Comparison of ENCODE assay signal across 9 mouse cellular contexts in genomic region chr1:154103597-154103923, GRCm38 (mm10).
DNase-seq lines count a peak whose midpoint lies in the region; ATAC-seq and TF ChIP-seq lines count a peak whose summit lies in the region.
"Had no signal": no experiment of that assay in that cellular context is flagged by ENCODE, and none has a peak within 500 bp of the region (broad histone marks: within the 10 kb centered on the region; RNA-seq: fewer than 3 reads in every experiment).

No protein-coding gene starts in this region.

- no peak overlapping the region for H3K4me3 ChIP-seq in hindbrain, embryonic 13.5 days
- H3K4me3 ChIP-seq in hindbrain, embryonic 12.5 days, result no peak overlapping the region
- H3K4me3 ChIP-seq in cortical plate, adult 2 months (ENCODE audit: insufficient read depth, low read length), result no peak overlapping the region
- H3K4me3 ChIP-seq in olfactory bulb, adult 2 months (ENCODE audit: insufficient read depth, low read depth, low read length), result no peak overlapping the region
- H3K4me3 ChIP-seq: liver, embryonic 13.5 days had no signal

- no peak for TF ChIP-seq CTCF in cortical plate, adult 2 months (IDR thresholded peaks at IDR 0.05; ENCODE audit: extremely low read depth, insufficient read depth, low read length)
- no peak for TF ChIP-seq CTCF in olfactory bulb, adult 2 months (IDR thresholded peaks at IDR 0.05; ENCODE audit: insufficient read depth, low read depth, low read length)

- peak; percentile 16 for DNase-seq in lung, postnatal 25 days (ENCODE audit: low spot score)
- no peak for DNase-seq in lung, postnatal 10 days
- no peak for DNase-seq in left cerebral cortex, adult 9 months (ENCODE audit: low spot score in 2 of 2)
- DNase-seq: liver, embryonic 13.5 days; thymus, adult 18-20 months had no signal

- peaks cover 18% of the 10 kb centered on the region for H3K4me1 ChIP-seq in hindbrain, embryonic 13.5 days (replicated peaks)
- H3K4me1 ChIP-seq in hindbrain, embryonic 12.5 days, result peaks cover 6% of the 10 kb centered on the region
- H3K4me1 ChIP-seq in cortical plate, adult 2 months (ENCODE audit: control insufficient read depth, insufficient read depth, low read length), result no peaks in the 10 kb centered on the region
- peaks cover 5% of the 10 kb centered on the region; the same call in 1 of the 2 replicates for H3K4me1 ChIP-seq in olfactory bulb, adult 2 months (ENCODE audit: control insufficient read depth, insufficient read depth, low read length)
- H3K4me1 ChIP-seq: liver, embryonic 13.5 days had no signal

- H3K4me2 ChIP-seq in hindbrain, embryonic 13.5 days, result no peak overlapping the region
- no peak overlapping the region for H3K4me2 ChIP-seq in hindbrain, embryonic 12.5 days (replicated peaks)
- H3K4me2 ChIP-seq: liver, embryonic 13.5 days had no signal

- no peaks in the 10 kb centered on the region for H3K36me3 ChIP-seq in hindbrain, embryonic 13.5 days
- H3K36me3 ChIP-seq in hindbrain, embryonic 12.5 days, result no peaks in the 10 kb centered on the region
- H3K36me3 ChIP-seq: liver, embryonic 13.5 days had no signal

- no peak for TF ChIP-seq POLR2A in cortical plate, adult 2 months (IDR thresholded peaks at IDR 0.05; ENCODE audit: extremely low read depth, insufficient read depth, low read length)
- TF ChIP-seq POLR2A in olfactory bulb, adult 2 months (IDR thresholded peaks at IDR 0.05; ENCODE audit: insufficient read depth, low read depth, low read length), result no peak

- 35% methylated on average over 5 of the region's 5 CpGs for WGBS in hindbrain, embryonic 13.5 days
- 42% methylated on average over 5 of the region's 5 CpGs for WGBS in hindbrain, embryonic 12.5 days
- 61% methylated on average over 5 of the region's 5 CpGs for WGBS in olfactory bulb, adult 2 months

- no peak overlapping the region for H3K9ac ChIP-seq in hindbrain, embryonic 13.5 days
- no peak overlapping the region for H3K9ac ChIP-seq in hindbrain, embryonic 12.5 days
- H3K9ac ChIP-seq: liver, embryonic 13.5 days had no signal

- H3K9me3 ChIP-seq in hindbrain, embryonic 13.5 days, result no peaks in the 10 kb centered on the region
- H3K9me3 ChIP-seq in hindbrain, embryonic 12.5 days (replicated peaks), result no peaks in the 10 kb centered on the region
- H3K9me3 ChIP-seq: liver, embryonic 13.5 days had no signal

- no peak for ATAC-seq in hindbrain, embryonic 13.5 days (ENCODE audit: low FRiP score)
- no peak for ATAC-seq in hindbrain, embryonic 12.5 days (ENCODE audit: low FRiP score)

- H3K27me3 ChIP-seq in hindbrain, embryonic 13.5 days, result no peaks in the 10 kb centered on the region
- H3K27me3 ChIP-seq in hindbrain, embryonic 12.5 days, result no peaks in the 10 kb centered on the region
- H3K27me3 ChIP-seq: liver, embryonic 13.5 days had no signal

- peak overlapping the region; percentile 25 for H3K27ac ChIP-seq in hindbrain, embryonic 13.5 days
- H3K27ac ChIP-seq in hindbrain, embryonic 12.5 days, result no peak overlapping the region
- peak overlapping the region; percentile 69 for H3K27ac ChIP-seq in cortical plate, adult 2 months (ENCODE audit: insufficient read depth, low read length)
- H3K27ac ChIP-seq in olfactory bulb, adult 2 months (ENCODE audit: insufficient read depth, low read depth, low read length), result peak overlapping the region; percentile 83
- H3K27ac ChIP-seq: liver, embryonic 13.5 days had no signal
